Mouse (Mus musculus): Measurements from ENCODE around the gene Rwdd4a. TPM values are rescaled to one million over a fixed set of nuclear protein-coding genes. Genes with fewer than 3 reads are reported as not detected.

The Rwdd4a gene
- polyA plus RNA-seq, 1 experiment from 2014 or later = 34.1 TPM

DNA sequence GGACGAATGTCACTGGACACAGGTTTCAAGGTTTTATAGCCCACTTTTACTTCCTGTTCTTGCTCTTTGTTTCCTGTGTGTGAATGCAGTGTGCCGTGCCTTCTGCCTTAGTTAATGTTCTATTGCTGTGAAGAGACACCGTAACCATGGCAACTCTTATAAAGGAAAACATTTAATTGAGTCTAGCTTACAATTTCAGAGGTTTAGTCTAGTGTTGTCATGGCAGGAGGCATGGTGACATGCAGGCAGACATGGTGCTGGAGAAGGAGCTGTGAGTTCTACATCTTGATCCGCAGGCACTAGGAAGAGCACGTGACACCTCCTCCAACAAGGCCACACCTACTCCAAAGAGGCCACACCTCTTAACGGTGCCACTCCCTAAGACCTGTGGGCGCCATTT, 48.0 kb downstream of the Rwdd4a start:
- Histone ChIP-seq H3K36me3 (no peaks in the 10 kb centered on the region), H3K9ac (no peak overlapping the region), H3K27ac (ENCODE audit: poor library complexity, severe bottlenecking) (no peak overlapping the region), H3K4me2 (no peak overlapping the region), H3K27me3 (replicated peaks) (no peaks in the 10 kb centered on the region), H3K4me3 (no peak overlapping the region), H3K4me1 (replicated peaks) (peaks cover 8% of the 10 kb centered on the region), H3K9me3 (replicated peaks) (no peaks in the 10 kb centered on the region)
- no peak for ATAC-seq (ENCODE audit: insufficient number of reproducible peaks, low FRiP score)
- WGBS = 79% methylated on average over 7 of the region's 7 CpGs

DNA sequence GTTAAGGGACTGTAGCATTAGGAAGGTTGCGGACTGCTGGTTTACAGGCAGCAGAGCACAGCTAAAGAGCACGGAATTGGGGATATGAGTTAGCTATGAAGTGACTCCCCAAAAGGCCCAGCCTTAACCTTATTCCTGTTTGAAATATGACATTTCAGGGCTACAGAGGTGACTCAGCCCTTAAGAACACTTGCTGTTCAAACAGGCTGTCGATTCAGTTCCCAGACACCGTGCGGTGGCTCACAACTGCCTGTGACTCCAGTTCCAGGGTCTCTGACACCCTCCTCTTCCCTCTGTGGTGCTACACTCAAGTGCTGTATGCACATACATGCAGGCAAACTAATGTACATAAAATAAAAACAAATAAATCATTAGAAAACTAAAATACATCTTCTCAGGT, 55.2 kb downstream of the Rwdd4a start:
- Histone ChIP-seq H3K27me3 (replicated peaks) (no peaks in the 10 kb centered on the region), H3K36me3 (no peaks in the 10 kb centered on the region), H3K4me3 (no peak overlapping the region), H3K27ac (ENCODE audit: poor library complexity, severe bottlenecking) (no peak overlapping the region), H3K9ac (no peak overlapping the region), H3K4me1 (replicated peaks) (peaks cover 8% of the 10 kb centered on the region), H3K9me3 (replicated peaks) (no peaks in the 10 kb centered on the region), H3K4me2 (no peak overlapping the region)
- 89% methylated on average over 5 of the region's 5 CpGs for WGBS
- ATAC-seq (ENCODE audit: insufficient number of reproducible peaks, low FRiP score) = no peak

DNA sequence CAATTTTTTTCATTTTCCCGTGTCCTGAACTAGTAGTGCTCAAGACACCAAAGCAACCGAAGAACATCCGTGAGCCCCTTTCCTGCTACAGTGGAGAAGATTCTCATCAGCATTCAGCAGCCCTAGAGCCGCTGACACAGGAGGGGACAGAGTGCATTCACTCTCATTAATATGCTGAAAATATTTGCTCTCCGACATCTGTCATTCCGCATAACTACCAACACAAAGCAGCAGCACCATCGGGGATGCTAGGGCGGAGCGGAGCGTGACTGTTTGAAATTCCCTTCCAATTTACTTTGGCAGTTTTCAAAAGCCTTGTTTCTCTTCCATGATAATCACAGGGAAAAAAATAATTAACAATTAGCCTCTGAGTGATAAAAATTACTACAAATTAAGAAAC, 56.9 kb downstream of the Rwdd4a start:
- no peak overlapping the region for H3K4me2 ChIP-seq
- H3K4me3 ChIP-seq = no peak overlapping the region
- H3K9ac ChIP-seq = no peak overlapping the region
- H3K4me1 ChIP-seq (replicated peaks) = peaks cover 4% of the 10 kb centered on the region; the same call in 1 of the 2 replicates
- H3K36me3 ChIP-seq = no peaks in the 10 kb centered on the region
- H3K9me3 ChIP-seq (replicated peaks) = no peaks in the 10 kb centered on the region
- H3K27ac ChIP-seq (ENCODE audit: poor library complexity, severe bottlenecking) = no peak overlapping the region
- ATAC-seq (ENCODE audit: insufficient number of reproducible peaks, low FRiP score) = no peak
- 89% methylated on average over 10 of the region's 10 CpGs for WGBS
- H3K27me3 ChIP-seq (replicated peaks) = no peaks in the 10 kb centered on the region

DNA sequence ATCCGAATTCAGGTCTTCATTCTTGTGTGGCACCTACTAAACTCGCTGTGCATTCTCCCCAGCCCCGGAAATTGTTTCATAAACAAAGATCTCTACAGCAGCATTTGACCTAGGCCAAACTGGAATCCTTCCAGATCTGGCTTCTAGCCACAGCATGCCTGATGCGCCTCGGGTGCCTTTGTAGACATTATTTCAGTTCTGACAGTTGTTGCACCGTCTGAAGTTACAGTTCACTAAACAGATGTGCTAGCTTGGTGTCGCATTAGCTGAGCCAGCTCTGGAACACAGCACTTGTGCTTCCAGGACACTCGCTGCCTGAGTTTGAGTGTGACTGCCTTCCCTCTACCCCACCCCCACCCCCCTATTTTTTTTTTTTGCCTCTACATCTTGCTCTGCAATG, 67.2 kb downstream of the Rwdd4a start:
- H3K4me2 ChIP-seq = no peak overlapping the region
- H3K9me3 ChIP-seq (replicated peaks) = no peaks in the 10 kb centered on the region
- ATAC-seq (ENCODE audit: insufficient number of reproducible peaks, low FRiP score) = no peak
- H3K27ac ChIP-seq (ENCODE audit: poor library complexity, severe bottlenecking) = no peak overlapping the region
- no peaks in the 10 kb centered on the region for H3K36me3 ChIP-seq
- WGBS = 83% methylated on average over 8 of the region's 8 CpGs
- no peaks in the 10 kb centered on the region for H3K27me3 ChIP-seq (replicated peaks)
- no peak overlapping the region for H3K4me3 ChIP-seq
- no peak overlapping the region for H3K9ac ChIP-seq
- peaks cover 13% of the 10 kb centered on the region; the same call in 1 of the 2 replicates for H3K4me1 ChIP-seq (replicated peaks)

Small RNA genes within 50 kb of the gene (microRNA-seq; reads per million reads assigned to microRNA genes)
- gene Gm27409 = not detected

Other genes with a start within 250 kb of the Rwdd4a start
- gene Stox2, start 87.3 kb upstream of the Rwdd4a start, polyA plus RNA-seq (2016; fragmentation: Nextera tagmentation; extraction: Ambion mirVana) = 10.3 and 13.2 TPM in 2 replicates
- 26.0 and 28.4 TPM in 2 replicates for gene Trappc11, start 194 bp upstream of the Rwdd4a start, polyA plus RNA-seq (2016; fragmentation: Nextera tagmentation; extraction: Ambion mirVana)
- gene Ing2, start 141.9 kb downstream of the Rwdd4a start, polyA plus RNA-seq (2016; fragmentation: Nextera tagmentation; extraction: Ambion mirVana) = 10.4 and 10.5 TPM in 2 replicates
- 19.5 and 21.1 TPM in 2 replicates for gene Cdkn2aip, start 180.3 kb downstream of the Rwdd4a start, polyA plus RNA-seq (2016; fragmentation: Nextera tagmentation; extraction: Ambion mirVana)

Measured in heart, embryonic 12.5 days (tissue).